Mouse (Mus musculus) forebrain, embryonic 12.5 days (tissue): ENCODE results near the gene Dnaic2. TPM values are rescaled to one million over a fixed set of nuclear protein-coding genes. Genes with fewer than 3 reads are reported as not detected.

ENCODE experiments used
- ATAC-seq: fragments of 200-750 bp; cut with Nextera tagmentation; 2 replicates; pipeline ENCODE4 v1.8.0; 2017; ENCODE audit warnings: moderate TSS enrichment; ENCODE audit not compliant: low FRiP score
- H3K27ac ChIP-seq: fragments of 300-500 bp; sonication (generic); 2 replicates; pipeline ENCODE4 v1.5.1; 2016; ENCODE audit warnings: mild to moderate bottlenecking
- H3K27me3 ChIP-seq: fragments of 300-500 bp; sonication (generic); 2 replicates; pipeline ENCODE4 v1.6.1; 2016; ENCODE audit warnings: mild to moderate bottlenecking
- H3K36me3 ChIP-seq: fragments of 300-500 bp; sonication (generic); replicated peaks from 2 replicates; pipeline ENCODE4 v1.6.1; 2016; ENCODE audit warnings: mild to moderate bottlenecking
- H3K4me1 ChIP-seq: fragments of 300-500 bp; sonication (generic); 2 replicates; pipeline ENCODE4 v1.6.1; 2016
- H3K4me2 ChIP-seq: fragments of 300-500 bp; sonication (generic); 2 replicates; pipeline ENCODE4 v1.6.1; 2016; ENCODE audit warnings: mild to moderate bottlenecking, moderate library complexity
- H3K4me3 ChIP-seq: fragments of 300-500 bp; sonication (generic); replicated peaks from 2 replicates; pipeline ENCODE4 v1.5.1; 2016; ENCODE audit warnings: mild to moderate bottlenecking
- H3K9ac ChIP-seq: fragments of 300-500 bp; sonication (generic); 2 replicates; pipeline ENCODE4 v1.6.1; 2016; ENCODE audit warnings: mild to moderate bottlenecking
- H3K9me3 ChIP-seq: fragments of 300-500 bp; sonication (generic); 2 replicates; pipeline ENCODE4 v1.6.1; 2016
- WGBS: fragments of 180-500 bp; shearing (Covaris S2); methylation state at CpG from one replicate; pipeline ENCODE4 v1.1.7; 2016; 5-methylcytosine and 5-hydroxymethylcytosine counted together
- polyA plus RNA-seq: library from polyadenylated mRNA; unstranded; fragments of >200 nt; fragmentation: Nextera tagmentation; extraction: Ambion mirVana; gene quantifications from 2 replicates; pipeline ENCODE4 v1.2.1, GENCODE M21; 2016

The Dnaic2 gene
- polyA plus RNA-seq, 1 experiment from 2014 or later: 2.0 TPM

DNA sequence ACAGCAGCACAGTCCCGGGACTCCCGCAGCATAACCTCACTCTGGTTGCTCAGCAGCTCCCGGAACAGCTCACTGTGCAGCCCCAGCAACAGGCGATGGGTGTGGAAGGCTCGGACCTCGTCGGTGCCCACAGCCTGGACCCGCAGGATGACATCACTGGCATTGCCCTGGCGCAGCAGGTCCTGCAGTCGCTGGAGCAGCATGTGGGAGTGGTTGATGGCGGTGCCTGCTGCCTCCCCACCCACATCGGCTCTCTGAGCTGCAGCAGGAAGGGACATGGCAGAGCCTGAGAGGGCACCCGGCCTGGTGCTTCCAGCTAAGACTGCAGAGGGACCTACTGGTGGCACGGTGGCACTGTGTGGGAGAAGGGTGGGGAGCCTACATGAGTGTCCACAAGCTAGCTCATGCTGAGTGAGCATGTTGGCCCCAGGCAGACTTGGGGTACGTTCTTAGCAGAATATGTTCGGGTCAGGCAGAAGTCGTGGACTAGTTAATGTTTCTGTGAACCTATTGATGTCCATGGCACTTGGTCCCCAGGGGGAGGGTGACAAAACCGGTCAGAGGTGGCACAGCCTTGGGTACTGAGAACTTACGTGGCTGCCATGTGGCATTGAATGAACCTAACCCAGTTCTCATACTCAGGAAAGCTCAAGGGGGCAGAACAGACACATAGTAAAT, 66.8 kb downstream of the Dnaic2 start:
- H3K9ac ChIP-seq: peak overlapping the region; percentile 51
- H3K4me2 ChIP-seq: peak overlapping the region; percentile 86
- H3K9me3 ChIP-seq: no peaks in the 10 kb centered on the region
- H3K4me1 ChIP-seq: peaks cover 75% of the 10 kb centered on the region
- peak overlapping the region; percentile 99 for H3K27ac ChIP-seq
- WGBS: 62% methylated on average over 19 of the region's 19 CpGs
- no peaks in the 10 kb centered on the region for H3K36me3 ChIP-seq
- no peak for ATAC-seq
- peaks cover 53% of the 10 kb centered on the region for H3K27me3 ChIP-seq
- peak overlapping the region; percentile 50 for H3K4me3 ChIP-seq

DNA sequence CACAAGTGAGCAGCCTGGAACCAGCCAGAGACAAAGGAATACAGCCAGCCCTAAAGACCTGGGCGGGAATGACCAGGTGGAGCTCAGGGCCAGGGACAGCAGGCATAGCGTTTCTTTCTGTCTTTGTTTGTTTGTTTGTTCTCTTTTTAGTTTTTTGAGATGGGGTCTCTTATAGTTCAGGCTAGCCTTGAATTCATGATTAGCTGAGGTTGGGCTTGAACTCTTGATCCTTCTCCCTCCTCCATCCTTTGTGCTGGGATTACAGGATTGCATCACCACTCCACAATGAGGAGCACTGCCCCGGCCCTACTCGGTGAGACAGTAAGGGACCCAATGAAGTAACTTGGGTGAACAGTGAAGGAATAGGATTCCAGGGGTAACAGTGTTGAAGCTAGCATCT, 67.5 kb downstream of the Dnaic2 start:
- Histone ChIP-seq H3K4me2 (peak overlapping the region; percentile 86), H3K4me3 (peak overlapping the region; percentile 50), H3K9me3 (no peaks in the 10 kb centered on the region), H3K27ac (peak overlapping the region; percentile 99), H3K27me3 (peaks cover 46% of the 10 kb centered on the region), H3K4me1 (peaks cover 68% of the 10 kb centered on the region), H3K36me3 (no peaks in the 10 kb centered on the region), H3K9ac (peak overlapping the region; percentile 56)
- 17% methylated on average over 4 of the region's 4 CpGs for WGBS
- peak; percentile 36 for ATAC-seq

DNA sequence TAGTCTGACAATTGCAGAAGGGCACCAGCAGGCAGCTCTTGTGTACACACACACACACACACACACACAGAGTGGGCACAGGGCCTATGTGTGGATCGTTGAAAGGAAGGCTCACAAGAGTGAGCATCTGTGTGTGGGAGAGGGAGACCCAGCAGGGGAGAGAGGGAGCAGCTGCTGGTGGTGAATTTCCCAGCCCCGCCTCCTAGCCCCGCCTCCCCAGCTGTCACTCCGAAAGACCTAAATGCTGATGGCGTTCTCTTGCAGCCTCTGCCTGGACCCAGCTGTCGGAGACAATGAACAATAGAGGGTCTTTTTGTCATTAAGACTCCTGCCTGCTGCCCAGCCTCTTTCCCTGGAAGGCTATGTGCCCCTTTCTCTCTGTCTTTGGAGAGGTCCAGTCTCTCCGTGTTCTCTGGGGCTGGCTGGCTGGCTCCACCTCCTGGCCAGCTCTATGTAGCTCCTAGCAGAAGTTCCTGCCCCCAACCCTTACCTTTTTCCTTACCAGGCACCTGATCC, 68.1 kb downstream of the Dnaic2 start:
- ATAC-seq: peak; percentile 90
- H3K4me3 ChIP-seq: peak overlapping the region; percentile 50
- peak overlapping the region; percentile 99 for H3K27ac ChIP-seq
- H3K36me3 ChIP-seq: no peaks in the 10 kb centered on the region
- no peaks in the 10 kb centered on the region for H3K9me3 ChIP-seq
- H3K4me2 ChIP-seq: peak overlapping the region; percentile 86
- peaks cover 67% of the 10 kb centered on the region for H3K4me1 ChIP-seq
- 1% methylated on average over 7 of the region's 7 CpGs for WGBS
- H3K9ac ChIP-seq: peak overlapping the region; percentile 56
- peaks cover 40% of the 10 kb centered on the region for H3K27me3 ChIP-seq

DNA sequence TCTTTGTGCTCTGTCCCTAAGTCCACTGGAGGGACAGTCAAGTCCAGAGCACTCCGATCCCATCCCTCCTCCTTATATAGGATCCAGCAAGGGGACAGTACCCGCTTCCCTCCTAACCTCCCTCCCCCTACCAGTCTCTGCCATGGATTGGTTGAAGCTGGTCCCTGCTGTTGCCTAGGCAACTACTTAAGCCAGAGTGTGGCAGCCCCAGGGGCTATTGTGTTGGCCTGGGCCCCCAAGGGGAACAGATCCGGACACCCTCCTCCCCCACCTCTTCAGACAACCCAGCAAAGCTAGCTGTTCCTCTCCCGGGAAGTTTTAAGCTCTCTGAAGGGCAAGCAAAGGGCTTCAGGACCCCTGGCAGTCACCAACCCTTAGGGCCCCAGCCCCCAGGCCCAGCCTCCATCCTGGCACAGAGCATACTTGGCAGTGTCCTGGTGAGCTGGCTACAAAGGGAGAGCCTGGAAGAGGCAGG, 68.7 kb downstream of the Dnaic2 start, which contains the start of gene Btbd17:
Gene Btbd17 (minus strand): TSS at position 98 of the 475 bp plus-strand sequence.
- Histone ChIP-seq H3K9me3 (no peaks in the 10 kb centered on the region), H3K4me2 (peak within 1 kb of the TSS; percentile 86), H3K9ac (peak within 1 kb of the TSS; percentile 56), H3K4me3 (peak within 1 kb of the TSS; percentile 50), H3K27me3 (peaks cover 35% of the 10 kb centered on the region), H3K36me3 (no peaks in the 10 kb centered on the region), H3K27ac (peak within 1 kb of the TSS; percentile 99), H3K4me1 (peaks cover 64% of the 10 kb centered on the region)
- 2% methylated on average over 4 of the region's 4 CpGs for WGBS
- peak; percentile 88 for ATAC-seq

DNA sequence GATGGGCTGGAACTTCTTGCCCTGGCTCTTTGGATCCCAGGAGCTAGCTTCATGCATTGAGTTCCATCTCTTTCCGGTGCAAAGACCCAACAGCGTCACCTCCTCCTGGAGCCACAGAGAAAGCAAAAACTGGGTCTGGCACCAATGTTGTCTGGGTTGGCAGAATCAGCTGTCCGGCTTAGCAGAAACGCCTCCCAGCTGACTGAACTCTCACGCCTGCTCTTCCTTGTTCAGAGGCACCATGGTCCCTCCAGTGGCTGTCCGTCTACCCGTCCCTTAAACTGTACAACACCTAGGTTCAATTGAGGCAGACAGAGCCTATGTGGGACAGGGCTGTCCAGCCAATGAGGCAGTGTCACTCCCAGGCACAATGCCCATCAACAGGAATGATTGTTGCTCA, 70.0 kb downstream of the Dnaic2 start:
- peaks cover 51% of the 10 kb centered on the region for H3K4me1 ChIP-seq

DNA sequence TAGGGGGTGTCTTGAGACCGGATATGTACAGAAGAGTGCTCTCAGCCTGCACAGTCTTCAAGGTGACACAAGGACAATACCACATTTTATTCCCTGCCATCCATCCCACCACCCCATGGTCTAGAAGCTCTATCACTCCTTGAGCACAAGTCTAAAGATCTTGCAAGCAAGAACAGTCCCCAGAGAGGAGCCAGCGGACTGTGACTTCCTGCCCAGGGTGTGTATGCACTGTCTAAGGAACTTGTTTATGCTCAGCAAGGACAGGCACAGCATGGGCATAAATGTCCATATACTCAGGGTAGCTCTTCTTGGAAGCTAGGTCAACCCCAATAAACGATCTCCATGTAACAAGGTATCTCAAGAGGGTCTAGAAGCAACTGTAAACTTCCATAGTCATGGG, 70.8 kb downstream of the Dnaic2 start:
- Histone ChIP-seq H3K9me3 (no peaks in the 10 kb centered on the region), H3K36me3 (no peaks in the 10 kb centered on the region), H3K4me3 (no peak overlapping the region), H3K4me2 (no peak overlapping the region), H3K4me1 (peaks cover 49% of the 10 kb centered on the region), H3K27me3 (peaks cover 14% of the 10 kb centered on the region), H3K27ac (no peak overlapping the region), H3K9ac (no peak overlapping the region)
- 92% methylated on average over 3 of the region's 3 CpGs for WGBS
- no peak for ATAC-seq

More for the DNA sequence above, 70.0 kb downstream of the Dnaic2 start:
- Histone ChIP-seq H3K9ac (no peak overlapping the region), H3K4me3 (no peak overlapping the region), H3K9me3 (no peaks in the 10 kb centered on the region), H3K27ac (peak overlapping the region; percentile 99), H3K36me3 (no peaks in the 10 kb centered on the region), H3K27me3 (peaks cover 22% of the 10 kb centered on the region), H3K4me2 (no peak overlapping the region)
- ATAC-seq: no peak
- WGBS: 93% methylated on average over 7 of the region's 7 CpGs

DNA sequence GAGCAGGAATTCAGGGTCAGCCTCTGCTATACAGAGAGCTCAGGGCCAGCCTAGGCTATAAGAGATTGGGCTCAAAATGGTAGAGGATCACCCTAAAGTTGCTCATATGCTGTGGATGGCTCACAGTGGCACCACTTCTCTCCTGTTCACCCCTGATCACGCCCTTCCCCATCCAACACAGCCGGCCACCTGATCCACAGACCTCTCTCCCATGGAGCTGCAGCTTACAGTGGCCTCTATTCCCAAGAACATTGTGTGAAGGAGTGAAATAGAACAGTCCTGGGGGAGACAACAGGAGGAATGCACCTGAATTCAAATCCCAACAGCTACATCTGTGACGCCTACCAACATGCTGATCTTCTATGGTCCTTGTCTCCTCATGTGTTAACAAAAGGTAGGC, 71.4 kb downstream of the Dnaic2 start, which contains the start of gene Gpr142:
Gene Gpr142 (plus strand): TSS at position 301 of the 400 bp plus-strand sequence.
- H3K27ac ChIP-seq: no peak within 1 kb of the TSS
- H3K4me1 ChIP-seq: peaks cover 49% of the 10 kb centered on the region
- no peak within 1 kb of the TSS for H3K4me3 ChIP-seq
- H3K27me3 ChIP-seq: 0 out of 2 replicates have a peak, but pooled peaks cover 7% of the 10 kb centered on the region
- H3K9me3 ChIP-seq: no peaks in the 10 kb centered on the region
- no peaks in the 10 kb centered on the region for H3K36me3 ChIP-seq
- 97% methylated on average over 3 of the region's 3 CpGs for WGBS
- no peak for ATAC-seq
- H3K4me2 ChIP-seq: no peak within 1 kb of the TSS
- H3K9ac ChIP-seq: no peak within 1 kb of the TSS

GRCm38 (mm10) chr11:114801906-114802305, 74.7 kb downstream of the Dnaic2 start:
- no peak overlapping the region for H3K4me3 ChIP-seq
- H3K9ac ChIP-seq: no peak overlapping the region
- H3K27me3 ChIP-seq: no peaks in the 10 kb centered on the region
- no peaks in the 10 kb centered on the region for H3K36me3 ChIP-seq
- no peak overlapping the region for H3K4me2 ChIP-seq
- peaks cover 36% of the 10 kb centered on the region for H3K4me1 ChIP-seq
- H3K9me3 ChIP-seq: no peaks in the 10 kb centered on the region
- H3K27ac ChIP-seq: no peak overlapping the region
- 79% methylated on average over 1 of the region's 1 CpGs for WGBS
- ATAC-seq: no peak

DNA sequence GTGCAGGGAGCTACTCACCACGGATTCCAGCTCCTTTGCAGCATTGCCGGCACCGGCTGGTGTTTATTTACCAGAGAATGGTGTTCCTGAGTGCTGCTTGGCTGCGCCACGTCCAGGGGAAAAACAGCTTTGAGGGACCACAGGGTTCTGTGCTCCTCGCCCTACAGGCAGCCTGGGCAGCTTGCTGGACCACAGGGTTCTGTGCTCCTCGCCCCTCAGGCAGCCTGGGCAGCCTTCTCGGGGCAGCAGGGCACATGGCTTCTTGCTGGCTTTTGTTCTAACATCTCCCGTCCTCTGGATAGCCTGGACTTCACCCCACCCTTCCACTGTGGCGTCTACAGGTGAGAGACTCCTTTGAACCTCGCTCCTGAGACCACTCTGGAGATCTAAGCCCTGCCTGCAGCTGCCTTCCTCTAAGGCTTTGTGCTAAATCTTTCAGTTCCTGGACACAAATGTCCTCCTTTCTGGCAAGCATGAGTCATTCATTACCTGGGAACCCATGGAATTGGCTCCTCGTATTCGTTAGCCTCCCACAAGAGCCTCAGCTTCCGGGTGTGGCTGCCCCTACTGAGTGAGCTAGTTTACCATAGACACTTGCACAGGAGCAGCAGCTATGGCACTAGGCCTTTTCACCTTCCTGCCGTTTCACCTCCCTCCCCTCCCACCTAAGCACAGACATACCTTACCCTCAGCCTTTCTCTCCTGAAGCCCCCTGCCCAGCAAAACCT, 75.5 kb downstream of the Dnaic2 start:
- WGBS: 67% methylated on average over 15 of the region's 15 CpGs
- Histone ChIP-seq H3K9me3 (no peaks in the 10 kb centered on the region), H3K4me3 (no peak overlapping the region), H3K27me3 (no peaks in the 10 kb centered on the region), H3K27ac (no peak overlapping the region), H3K4me1 (peaks cover 38% of the 10 kb centered on the region), H3K4me2 (no peak overlapping the region), H3K36me3 (no peaks in the 10 kb centered on the region), H3K9ac (no peak overlapping the region)
- ATAC-seq: no peak

GRCm38 (mm10) chr11:114803990-114804389, 76.8 kb downstream of the Dnaic2 start:
- Histone ChIP-seq H3K9me3 (no peaks in the 10 kb centered on the region), H3K27ac (peak overlapping the region; percentile 36; the same call in 1 of the 2 replicates), H3K4me1 (peaks cover 46% of the 10 kb centered on the region), H3K36me3 (no peaks in the 10 kb centered on the region), H3K27me3 (no peaks in the 10 kb centered on the region), H3K4me2 (no peak overlapping the region), H3K9ac (no peak overlapping the region), H3K4me3 (no peak overlapping the region)
- WGBS: 15% methylated on average over 8 of the region's 8 CpGs
- 0 out of 2 replicates have a peak, but pooled peaks have one; percentile 27 for ATAC-seq

DNA sequence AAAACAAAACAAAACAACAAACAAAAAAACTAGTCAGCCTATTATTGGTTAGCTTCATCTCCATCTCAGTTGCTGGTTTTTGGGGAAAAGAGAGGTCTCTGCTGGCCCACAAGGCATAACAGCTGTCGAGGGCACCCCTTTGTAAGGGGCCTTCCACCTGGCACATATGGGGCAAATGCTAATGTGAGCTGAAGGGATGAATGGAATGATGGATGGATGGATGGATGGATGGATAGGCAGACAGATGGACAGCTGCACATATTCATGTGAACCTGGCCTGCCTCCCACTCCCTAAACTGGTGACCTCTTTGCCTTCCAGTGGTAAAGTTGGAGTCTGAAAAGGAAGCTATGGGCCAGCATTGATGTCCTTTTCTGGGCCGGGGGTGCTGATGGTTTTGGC, 79.8 kb downstream of the Dnaic2 start:
- 65% methylated on average over 2 of the region's 2 CpGs for WGBS
- Histone ChIP-seq H3K27ac (peak overlapping the region; percentile 13; the same call in 1 of the 2 replicates), H3K4me3 (no peak overlapping the region), H3K9me3 (no peaks in the 10 kb centered on the region), H3K4me2 (no peak overlapping the region), H3K4me1 (peaks cover 50% of the 10 kb centered on the region), H3K9ac (no peak overlapping the region), H3K27me3 (no peaks in the 10 kb centered on the region), H3K36me3 (no peaks in the 10 kb centered on the region)
- ATAC-seq: no peak
